Mouse (Mus musculus) liver, embryonic 12.5 days (tissue): Measurements from ENCODE around the gene AI481877. TPM values are rescaled to one million over a fixed set of nuclear protein-coding genes. Genes with fewer than 3 reads are reported as not detected.

ENCODE experiments used
- ATAC-seq: fragments of 200-750 bp; cut with Nextera tagmentation; 2 replicates; pipeline ENCODE4 v1.8.0; 2017; ENCODE audit warnings: moderate number of reproducible peaks, mild to moderate bottlenecking, moderate library complexity
- H3K27ac ChIP-seq: fragments of 300-500 bp; sonication (generic); 2 replicates; pipeline ENCODE4 v1.5.1; 2016; ENCODE audit warnings: mild to moderate bottlenecking
- H3K27me3 ChIP-seq: fragments of 300-500 bp; sonication (generic); replicated peaks from 2 replicates; pipeline ENCODE4 v1.6.1; 2016; ENCODE audit warnings: mild to moderate bottlenecking, moderate library complexity
- H3K36me3 ChIP-seq: fragments of 300-500 bp; sonication (generic); 2 replicates; pipeline ENCODE4 v1.6.1; 2016; ENCODE audit warnings: mild to moderate bottlenecking, moderate library complexity
- H3K4me1 ChIP-seq: fragments of 300-500 bp; sonication (generic); 2 replicates; pipeline ENCODE4 v1.6.1; 2016
- H3K4me2 ChIP-seq: fragments of 300-500 bp; sonication (generic); 2 replicates; pipeline ENCODE4 v1.6.1; 2016; ENCODE audit warnings: mild to moderate bottlenecking, moderate library complexity
- H3K4me3 ChIP-seq: fragments of 300-500 bp; sonication (generic); 2 replicates; pipeline ENCODE4 v1.5.1; 2016; ENCODE audit warnings: mild to moderate bottlenecking, moderate library complexity
- H3K9ac ChIP-seq: fragments of 300-500 bp; sonication (generic); 2 replicates; pipeline ENCODE4 v1.6.1; 2016; ENCODE audit warnings: mild to moderate bottlenecking, moderate library complexity
- H3K9me3 ChIP-seq: fragments of 300-500 bp; sonication (generic); replicated peaks from 2 replicates; pipeline ENCODE4 v1.6.1; 2016; ENCODE audit warnings: mild to moderate bottlenecking, moderate library complexity
- WGBS: fragments of 180-500 bp; shearing (Covaris S2); methylation state at CpG from one replicate; pipeline ENCODE4 v1.1.7; 2016; ENCODE audit not compliant: insufficient replicate concordance; 5-methylcytosine and 5-hydroxymethylcytosine counted together
- polyA plus RNA-seq: library from polyadenylated mRNA; unstranded; fragments of >200 nt; fragmentation: Nextera tagmentation; extraction: Ambion mirVana; gene quantifications from 2 replicates; pipeline ENCODE4 v1.2.1, GENCODE M21; 2016

AI481877 gene
- polyA plus RNA-seq, 1 experiment from 2014 or later, result not detected

DNA sequence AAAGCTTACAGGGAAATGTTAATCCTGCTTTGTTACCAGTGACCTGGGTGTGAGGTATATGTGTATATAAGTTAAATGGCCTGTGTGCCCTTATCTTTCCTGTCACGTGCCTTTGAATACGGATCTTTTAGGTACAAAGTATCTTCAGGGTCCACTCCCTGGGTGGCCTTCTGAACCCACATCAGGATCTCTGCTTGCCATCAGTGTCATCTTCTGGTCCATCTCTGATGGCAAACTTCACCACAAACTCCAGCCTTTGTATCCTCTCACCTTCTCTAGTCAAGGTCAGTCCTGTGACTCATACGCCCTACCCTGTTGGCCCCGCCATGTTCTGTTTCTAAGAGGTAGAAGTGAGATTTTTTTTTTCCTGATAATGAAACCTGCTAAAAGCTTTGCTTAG is 144.0 kb downstream of the AI481877 start, which contains the start of gene Dnajc25:
Gene Dnajc25 (plus strand): TSS at position 301 of the 400 bp plus-strand sequence.
- H3K4me2 ChIP-seq, result no peak within 1 kb of the TSS
- H3K9me3 ChIP-seq, result no peaks in the 10 kb centered on the region
- H3K36me3 ChIP-seq, result no peaks in the 10 kb centered on the region
- H3K27ac ChIP-seq, result no peak within 1 kb of the TSS
- peaks cover 62% of the 10 kb centered on the region for H3K4me1 ChIP-seq
- no peak within 1 kb of the TSS for H3K4me3 ChIP-seq
- ATAC-seq, result no peak
- no peaks in the 10 kb centered on the region for H3K27me3 ChIP-seq
- WGBS, result 44% methylated on average over 4 of the region's 4 CpGs
- no peak within 1 kb of the TSS for H3K9ac ChIP-seq

Other genes starting within 250 kb of the AI481877 start
- gene Ecpas, start 226.2 kb downstream of the AI481877 start, polyA plus RNA-seq, result 30.1 and 35.2 TPM in 2 replicates
- 0.12 and 0.14 TPM in 2 replicates for gene Zkscan16, start 195.4 kb downstream of the AI481877 start, polyA plus RNA-seq
- 14.1 and 15.0 TPM in 2 replicates for gene Ptgr1, start 151.9 kb downstream of the AI481877 start, polyA plus RNA-seq
- 8.2 and 9.2 TPM in 2 replicates for gene Dnajc25, start 143.9 kb downstream of the AI481877 start, polyA plus RNA-seq
- 11.4 and 12.4 TPM in 2 replicates for gene Gm20503, start 135.8 kb downstream of the AI481877 start, polyA plus RNA-seq
- 38.8 and 39.0 TPM in 2 replicates for gene Gng10, start 103.9 kb downstream of the AI481877 start, polyA plus RNA-seq
- 14.2 and 14.4 TPM in 2 replicates for gene Ugcg, start 50.3 kb upstream of the AI481877 start, polyA plus RNA-seq